Mouse (Mus musculus) testis, postnatal 14 days (tissue): ENCODE results near the gene Rimbp2.

Experiments used
- DNase-seq: peaks from one replicate; pipeline ENCODE4 v3.0.0; 2021; ENCODE audit warnings: low spot score

Rimbp2 gene

DNA sequence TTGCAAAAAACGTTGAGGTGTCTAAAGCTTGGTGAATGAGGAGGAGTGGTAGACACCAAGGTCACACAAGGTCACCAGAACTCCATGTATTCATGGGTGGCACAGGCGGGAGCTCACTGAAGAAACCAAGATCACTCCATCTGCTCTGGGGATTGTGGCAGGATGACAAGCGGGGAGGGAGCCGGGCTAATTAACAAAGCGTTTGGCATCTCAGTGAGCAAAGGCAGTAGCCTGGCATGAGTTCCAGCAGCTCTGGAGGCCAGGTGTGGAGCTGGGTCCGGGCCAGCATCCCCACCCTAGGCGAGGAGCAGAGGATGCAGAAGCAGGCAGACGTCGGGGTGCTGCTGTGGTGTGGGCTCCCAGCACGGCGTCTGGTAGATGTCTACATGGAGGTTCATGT, 108.3 kb downstream of the Rimbp2 start:
- no peak for DNase-seq

DNA sequence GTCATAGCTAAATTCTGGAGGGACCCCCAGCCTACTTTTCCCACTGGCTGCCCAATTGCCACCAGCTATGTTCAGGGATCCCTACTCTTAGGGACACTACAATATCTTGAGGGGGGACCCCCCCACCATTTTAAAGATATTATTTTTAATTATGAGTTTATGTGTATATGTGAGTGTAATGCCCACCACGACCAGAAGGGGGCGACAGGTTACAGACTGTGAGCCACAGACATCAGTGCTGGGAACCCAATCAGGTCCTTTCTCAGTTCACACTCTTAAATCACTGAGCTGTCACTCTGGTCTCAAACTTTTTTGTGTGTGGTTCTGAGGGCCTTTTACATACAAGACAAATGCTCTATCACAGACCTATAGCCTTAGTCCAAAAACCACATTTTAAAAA, 109.3 kb downstream of the Rimbp2 start:
- DNase-seq = peak; percentile 15

DNA sequence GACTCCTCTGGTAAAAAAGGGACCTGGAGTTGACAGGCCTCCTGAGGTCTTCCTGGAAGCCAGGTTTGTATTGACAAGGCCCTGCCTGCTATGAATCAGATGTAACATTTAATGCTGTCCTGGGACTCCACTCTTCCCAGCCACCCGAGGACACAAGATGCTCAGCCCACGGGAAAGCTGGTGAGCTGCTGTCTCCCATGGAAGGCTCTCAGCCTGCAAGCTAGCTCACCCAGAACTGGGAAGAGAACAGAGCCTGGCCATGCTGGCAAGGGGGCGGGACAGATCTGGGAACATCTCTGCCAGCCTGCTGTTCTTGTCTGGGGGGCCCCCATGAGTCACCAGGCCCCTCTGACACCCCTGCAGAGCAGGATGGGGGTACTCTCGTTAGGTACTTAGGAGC, 111.7 kb downstream of the Rimbp2 start:
- no peak for DNase-seq

DNA sequence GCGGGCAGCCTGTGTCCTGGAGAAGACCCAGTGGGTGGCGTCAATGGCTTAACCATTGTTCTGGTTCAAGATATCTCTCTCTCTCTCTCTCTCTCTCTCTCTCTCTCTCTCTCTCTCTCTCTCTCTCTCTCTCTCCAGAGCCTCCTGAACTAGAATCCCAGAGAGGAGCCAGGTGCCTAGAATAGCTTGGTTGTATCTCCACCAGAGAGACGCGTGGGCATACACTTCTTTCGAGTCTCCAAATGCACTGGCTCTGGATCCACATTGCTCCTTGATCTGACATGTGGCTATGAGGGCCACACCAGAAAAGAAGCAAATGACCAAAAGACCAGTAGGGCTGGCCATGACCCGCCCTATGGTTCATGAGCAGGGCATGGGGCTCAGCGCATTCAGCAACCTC, 116.2 kb downstream of the Rimbp2 start:
- no peak for DNase-seq

- peak; percentile 14 for DNase-seq
Measured at GRCm38 (mm10) chr5:128834126-128834525, 119.2 kb downstream of the Rimbp2 start.

DNA sequence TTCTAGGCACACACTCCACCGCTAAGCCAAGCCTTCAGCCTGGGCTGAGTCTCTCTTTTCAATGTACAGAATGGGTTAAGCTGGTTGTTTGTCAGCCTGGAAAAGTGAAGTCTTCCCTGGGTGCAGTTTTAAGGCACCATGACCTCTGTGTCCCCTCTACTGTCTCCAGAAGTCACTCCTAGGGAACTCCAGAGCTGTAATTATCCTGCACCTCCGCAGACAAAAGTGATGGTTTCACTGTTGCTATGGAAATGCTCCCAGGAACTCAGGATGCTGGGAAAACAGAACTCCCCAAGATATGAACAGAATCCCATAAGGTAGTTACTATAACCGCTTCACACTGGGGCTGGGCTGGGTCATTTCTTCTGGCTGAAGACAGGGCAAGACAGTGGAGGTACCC, 130.4 kb downstream of the Rimbp2 start:
- no peak for DNase-seq

- no peak for DNase-seq
Measured at GRCm38 (mm10) chr5:128819638-128820285, 133.5 kb downstream of the Rimbp2 start.

DNA sequence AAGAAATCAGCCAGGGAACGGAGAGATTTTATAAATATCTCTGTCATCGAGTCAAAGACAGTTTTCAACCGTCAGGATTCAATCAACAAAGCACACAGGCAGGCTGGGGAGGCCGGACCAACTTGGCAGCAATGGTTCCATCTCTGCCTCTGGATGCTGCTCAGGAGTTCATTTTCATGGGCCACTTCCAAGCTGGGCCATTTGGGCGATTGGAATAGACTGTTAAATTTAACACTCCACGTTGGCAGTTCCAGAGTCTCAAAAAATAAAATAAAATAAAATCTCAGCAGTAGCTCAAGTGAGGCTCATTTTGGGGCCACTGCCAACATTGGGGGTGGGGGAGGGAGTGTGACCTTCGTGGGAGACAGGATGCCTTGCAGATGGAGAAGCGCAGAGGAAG, 137.7 kb downstream of the Rimbp2 start:
- DNase-seq = no peak

GRCm38 (mm10) chr5:128815078-128815477, 138.2 kb downstream of the Rimbp2 start:
- DNase-seq = no peak

DNA sequence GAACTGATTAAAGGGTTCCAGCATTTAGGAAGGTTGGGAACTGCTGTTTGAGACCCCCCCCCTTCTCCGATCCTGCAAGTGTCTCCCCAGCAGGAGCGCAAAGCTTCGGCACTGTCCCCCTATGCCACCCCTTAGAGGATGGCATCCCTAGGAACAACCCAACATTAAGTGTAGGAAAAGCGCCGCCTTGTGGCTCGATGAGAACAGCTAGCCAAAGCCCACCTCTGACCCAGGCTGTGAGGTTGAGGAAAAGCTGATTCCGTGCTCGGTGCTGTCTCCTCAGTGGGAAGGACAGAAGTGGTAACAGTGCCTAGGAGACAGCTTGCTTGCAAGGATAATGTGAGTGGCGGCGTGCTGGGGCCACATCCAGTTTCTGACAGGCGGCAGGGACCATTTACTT, 140.2 kb downstream of the Rimbp2 start:
- DNase-seq = no peak

DNA sequence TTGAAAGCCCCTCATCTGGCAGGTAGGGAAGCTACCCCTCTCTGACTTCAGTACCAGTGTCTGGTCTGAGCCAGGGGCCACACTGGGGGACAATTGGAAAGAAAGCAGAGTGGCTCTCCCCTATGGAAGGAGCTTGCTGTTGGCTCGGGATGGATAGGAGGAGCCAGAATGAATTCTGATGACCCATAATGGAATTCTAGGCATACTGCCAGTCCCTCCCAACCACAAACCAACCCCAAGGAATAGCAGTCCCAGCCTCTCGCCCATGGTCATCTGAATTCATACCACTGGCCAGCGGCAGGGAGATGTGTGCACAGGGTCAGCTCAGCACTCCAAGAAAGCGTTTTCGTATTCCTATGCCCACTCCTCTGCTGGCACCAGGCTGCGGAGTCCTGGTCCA, 141.9 kb downstream of the Rimbp2 start:
- no peak for DNase-seq

DNA sequence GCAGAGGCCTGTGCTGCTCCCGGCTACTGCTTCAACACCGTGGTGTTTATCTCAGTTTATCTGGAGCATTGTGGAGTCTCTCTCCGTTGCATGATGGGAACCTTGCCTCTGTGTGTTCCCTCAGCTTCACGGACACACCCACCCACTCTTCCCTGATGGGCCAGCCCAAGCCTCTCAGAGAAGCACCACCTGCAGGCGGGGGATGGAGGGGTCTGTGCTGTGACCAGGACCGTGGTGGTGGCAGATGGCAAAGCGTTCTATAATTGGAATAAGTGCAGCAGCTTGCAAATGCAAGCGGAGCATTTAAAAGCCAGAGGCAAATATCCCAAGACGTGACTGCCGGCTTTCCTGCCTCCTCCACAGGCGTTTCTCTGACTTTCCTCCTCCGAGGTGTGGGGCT, 143.3 kb downstream of the Rimbp2 start:
- no peak for DNase-seq

GRCm38 (mm10) chr5:128809406-128809805, 143.9 kb downstream of the Rimbp2 start:
- DNase-seq = no peak

DNA sequence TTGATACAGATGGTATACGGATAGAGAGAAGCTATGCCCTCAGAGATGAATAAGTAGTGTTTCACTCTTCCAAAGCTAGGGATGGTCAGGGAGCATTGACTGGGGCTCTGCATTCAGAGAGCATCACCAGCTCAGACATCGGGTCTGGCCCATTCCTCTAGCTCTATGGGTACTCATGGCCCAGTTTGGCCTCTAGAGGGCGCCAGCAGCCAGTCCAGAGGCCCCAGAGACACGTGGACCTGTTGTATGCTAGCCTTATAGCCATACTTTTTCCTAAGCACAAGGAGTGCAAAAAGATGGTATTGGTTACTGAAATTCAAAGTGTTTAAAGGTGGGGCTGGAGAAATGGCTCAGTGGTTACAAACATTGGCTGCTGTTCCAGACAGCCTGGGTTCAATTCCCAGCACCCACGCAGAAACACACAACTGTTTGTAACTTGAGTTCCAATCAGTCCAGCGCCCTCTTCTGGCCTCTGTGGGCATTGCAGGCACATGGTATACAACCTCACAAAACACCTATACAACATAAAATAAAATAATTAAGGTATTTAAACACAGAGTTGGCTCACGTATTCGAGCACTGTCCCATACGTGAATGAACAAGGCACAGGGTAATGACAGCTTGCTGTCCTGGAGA, 144.6 kb downstream of the Rimbp2 start:
- peak; percentile 61 for DNase-seq

- DNase-seq = no peak
Measured at GRCm38 (mm10) chr5:128807408-128807807, 145.9 kb downstream of the Rimbp2 start.

DNA sequence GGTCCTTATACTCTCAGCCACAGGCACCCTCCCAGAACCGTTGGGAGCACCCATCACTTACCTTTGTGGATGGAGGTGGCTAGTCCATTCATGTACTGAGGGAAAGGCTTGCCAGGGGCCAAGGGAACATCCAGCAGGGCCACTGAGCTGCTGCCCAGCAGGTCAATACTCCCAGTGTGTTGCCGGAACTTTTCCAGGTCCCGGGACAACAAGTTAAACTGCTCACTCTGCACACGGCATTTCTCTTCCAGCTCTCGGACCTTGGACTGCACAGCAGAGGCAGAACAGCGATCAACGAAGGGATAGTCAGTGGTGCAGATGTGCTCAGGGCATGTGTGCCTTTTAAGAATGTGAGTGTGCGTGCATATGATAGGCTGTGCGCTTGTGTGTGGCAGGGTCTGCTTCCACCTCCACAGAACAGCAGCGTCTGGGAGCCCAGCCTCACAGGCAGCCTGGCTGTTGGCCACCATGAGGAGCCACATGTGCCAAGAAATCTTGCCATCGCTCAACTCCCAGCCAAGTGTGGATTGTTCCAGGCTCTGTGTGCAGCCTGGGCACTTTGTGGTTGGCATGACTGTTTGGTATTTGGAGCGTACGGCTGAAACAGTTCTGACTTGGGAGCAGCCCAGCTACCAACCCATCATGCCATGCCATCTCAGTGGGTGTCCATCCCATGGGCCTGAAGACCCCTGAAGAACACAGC, 146.8 kb downstream of the Rimbp2 start:
- no peak for DNase-seq

DNA sequence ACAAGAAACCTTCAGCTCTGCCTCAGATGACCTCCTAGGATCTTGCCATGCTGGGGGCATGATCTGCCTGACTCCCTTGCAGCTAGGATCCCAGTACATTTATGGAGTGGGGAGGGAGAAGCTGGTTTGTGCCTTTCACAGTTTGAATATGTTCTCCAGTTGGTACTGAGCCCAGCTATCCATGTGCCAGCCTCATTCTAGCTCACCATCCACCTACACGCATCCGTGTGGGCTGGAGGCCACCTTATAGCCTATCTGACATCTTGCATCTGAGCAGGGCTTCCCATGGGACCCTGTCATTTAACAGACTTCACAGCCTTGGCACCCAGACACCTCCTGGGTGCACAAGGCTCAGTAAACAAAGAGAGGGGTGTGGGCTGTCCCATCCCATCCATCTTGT, 148.2 kb downstream of the Rimbp2 start:
- DNase-seq = no peak

DNA sequence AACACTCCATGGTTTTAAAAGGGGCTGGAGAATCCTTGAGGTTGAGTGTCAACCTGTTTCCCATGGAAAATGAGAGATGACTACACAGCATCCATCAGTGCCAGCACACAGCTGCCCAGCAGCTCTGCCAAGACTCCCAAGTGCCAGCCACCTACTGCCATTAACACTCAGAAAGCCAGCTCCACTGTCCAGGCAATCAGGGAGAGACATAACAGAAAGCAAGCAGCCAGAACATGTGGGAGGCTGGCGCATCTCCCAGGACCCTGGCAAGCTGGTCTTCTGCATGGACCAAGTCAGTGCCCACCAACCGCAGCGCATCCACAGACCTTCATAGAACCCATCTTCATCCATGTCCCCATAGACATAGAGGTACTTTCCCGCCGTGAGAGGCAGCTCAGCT, 152.7 kb downstream of the Rimbp2 start:
- DNase-seq = no peak

DNA sequence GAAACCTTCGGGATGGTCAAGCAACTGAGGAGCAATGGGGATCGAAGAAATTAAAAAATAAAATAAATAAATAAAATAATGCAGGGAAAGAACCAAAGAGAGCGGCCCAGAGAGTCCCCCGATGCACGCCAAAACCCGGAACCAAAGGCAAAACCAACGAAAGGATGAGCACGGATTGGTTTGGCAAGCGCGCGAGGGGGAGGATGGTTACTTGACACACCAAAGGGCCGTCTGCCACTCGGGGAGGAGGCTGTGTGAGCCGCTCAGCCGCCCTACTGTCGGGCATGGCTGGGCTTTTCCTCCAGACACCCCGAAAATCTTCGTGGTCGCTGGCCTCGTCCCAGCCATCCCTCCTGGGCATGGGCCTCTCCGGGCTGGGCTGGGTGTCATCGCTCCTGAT, 171.7 kb downstream of the Rimbp2 start:
- DNase-seq = peak; percentile 74

GRCm38 (mm10) chr5:128776386-128776785, 176.9 kb downstream of the Rimbp2 start:
- no peak for DNase-seq

DNA sequence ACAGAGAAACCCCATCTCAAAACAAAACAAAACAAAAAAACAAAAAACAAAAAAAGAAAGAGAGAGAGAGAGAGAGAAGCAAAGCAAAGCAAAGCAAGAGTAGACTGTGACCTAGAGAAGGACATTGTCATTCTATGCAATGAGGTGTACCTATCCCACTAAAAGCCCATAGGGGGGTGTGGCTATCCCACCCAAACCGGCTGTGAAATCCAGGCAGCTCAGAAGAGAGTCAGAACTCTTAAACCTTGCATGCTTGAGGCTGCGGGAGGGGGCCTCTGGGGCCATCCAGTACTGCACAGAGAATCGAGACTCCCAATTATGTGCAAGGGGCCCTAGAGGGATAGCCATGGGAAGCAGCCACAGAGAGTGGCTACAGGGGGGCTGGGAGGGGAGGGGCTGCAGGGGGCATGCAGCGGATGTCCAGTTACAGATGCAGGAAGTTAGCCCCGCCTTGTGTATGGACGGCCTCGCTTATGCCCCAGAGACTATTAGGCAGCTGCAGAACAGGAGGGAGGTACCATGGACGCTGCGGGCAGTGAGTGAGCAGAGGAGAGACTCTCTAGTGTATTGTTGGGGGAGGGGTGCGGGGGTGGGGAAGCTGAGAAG, 184.2 kb downstream of the Rimbp2 start:
- no peak for DNase-seq

- no peak for DNase-seq
Measured at GRCm38 (mm10) chr5:128761118-128761517, 192.2 kb downstream of the Rimbp2 start.

DNA sequence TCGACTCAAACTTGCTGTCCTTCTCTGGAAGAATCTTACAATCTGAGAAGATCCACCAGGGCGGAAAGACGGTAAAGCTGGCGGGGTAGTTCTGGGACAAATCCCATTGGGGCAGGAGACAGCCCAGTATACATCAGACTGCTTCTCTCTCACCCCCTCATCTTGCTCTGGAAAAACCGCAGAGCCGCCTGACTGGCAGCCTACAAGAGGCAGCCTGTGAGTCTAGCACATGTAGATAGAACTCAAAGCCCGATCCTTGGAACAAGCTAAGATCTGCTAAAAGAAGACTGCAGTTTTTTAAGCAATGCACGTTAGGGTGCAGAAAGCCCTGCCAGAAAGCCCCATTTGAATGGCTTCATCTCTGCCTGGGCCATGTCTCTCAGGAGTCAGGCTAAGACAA, 207.0 kb downstream of the Rimbp2 start:
- no peak for DNase-seq
